Mouse (Mus musculus): ENCODE data around the gene Negr1.

DNA sequence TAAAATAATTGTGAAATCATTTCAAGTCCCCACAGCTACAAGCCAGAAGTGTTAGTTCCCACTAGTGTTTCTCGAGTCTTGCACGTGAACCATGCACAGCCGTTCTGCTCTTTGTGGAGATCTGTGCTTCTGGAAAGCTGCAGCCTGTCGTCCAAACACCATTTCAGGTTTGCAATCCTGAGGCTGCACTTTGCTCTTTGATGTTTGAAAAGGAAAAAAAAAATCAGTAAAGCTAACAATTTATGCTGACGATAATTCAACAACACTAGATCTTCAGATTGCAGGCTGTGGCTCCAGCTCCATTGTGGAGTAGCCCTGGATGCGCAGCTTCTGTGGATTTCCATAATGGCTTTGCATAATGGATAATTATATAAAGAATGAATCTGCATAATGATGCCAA, 463.0 kb downstream of the Negr1 start:
- TF ChIP-seq POLR2A (IDR thresholded peaks at IDR 0.05; ENCODE audit: insufficient read depth, low read length) (no peak), CTCF (IDR thresholded peaks at IDR 0.05; ENCODE audit: low read depth, low read length) (no peak)

Data from ES-Bruce4 (cell line).